ENCODE assay signal across 26 mouse cellular contexts in the genomic region with DNA sequence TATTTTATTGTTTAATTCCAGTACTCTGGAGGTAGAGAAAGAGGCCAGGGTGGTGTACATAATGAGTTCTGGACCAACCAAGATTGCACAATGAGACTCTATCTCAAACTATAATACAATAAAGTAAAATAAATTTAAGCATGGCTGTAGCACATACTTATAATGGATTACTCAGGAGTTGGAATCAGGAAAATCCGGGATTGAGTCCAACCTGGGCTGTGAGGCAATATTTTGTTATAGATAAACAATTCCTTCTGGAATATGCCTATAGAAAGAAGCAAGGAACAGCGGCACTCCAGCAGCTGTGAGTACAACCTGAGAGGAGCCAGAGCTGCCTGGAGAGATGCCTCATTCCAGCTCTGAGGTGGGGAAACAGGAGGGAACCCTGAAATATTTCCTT. TPM values are rescaled to one million over a fixed set of nuclear protein-coding genes. Genes with fewer than 3 reads are reported as not detected.
DNase-seq lines count a peak whose midpoint lies in the region; ATAC-seq and TF ChIP-seq lines count a peak whose summit lies in the region.
"Had no signal": no experiment of that assay in that cellular context is flagged by ENCODE, and none has a peak within 500 bp of the region (broad histone marks: within the 10 kb centered on the region; RNA-seq: fewer than 3 reads in every experiment).

No protein-coding gene starts in this region.

- TF ChIP-seq CTCF in lung, postnatal 0 days (IDR thresholded peaks at IDR 0.05), result no peak

- no peak overlapping the region for H3K4me2 ChIP-seq in intestine, embryonic 14.5 days (ENCODE audit: low read length)
- no peak overlapping the region for H3K4me2 ChIP-seq in intestine, embryonic 15.5 days (replicated peaks)
- no peak overlapping the region for H3K4me2 ChIP-seq in lung, postnatal 0 days (replicated peaks; ENCODE audit: low read depth, low read length)
- H3K4me2 ChIP-seq: embryonic facial prominence, embryonic 12.5 days; embryonic facial prominence, embryonic 15.5 days; heart, embryonic 12.5 days; heart, embryonic 15.5 days; hindbrain, embryonic 13.5 days had no signal

- H3K27ac ChIP-seq in intestine, embryonic 14.5 days (ENCODE audit: low read depth), result no peak overlapping the region
- no peak overlapping the region for H3K27ac ChIP-seq in intestine, embryonic 15.5 days
- H3K27ac ChIP-seq in lung, postnatal 0 days (ENCODE audit: low read length), result no peak overlapping the region
- H3K27ac ChIP-seq: embryonic facial prominence, embryonic 12.5 days; embryonic facial prominence, embryonic 15.5 days; gastrocnemius, adult 2 months; heart, embryonic 15.5 days; hindbrain, embryonic 10.5 days; hindbrain, embryonic 13.5 days had no signal

- no peak overlapping the region for H3K9ac ChIP-seq in intestine, embryonic 14.5 days (ENCODE audit: low read length)
- H3K9ac ChIP-seq in intestine, embryonic 15.5 days, result no peak overlapping the region
- no peak overlapping the region for H3K9ac ChIP-seq in lung, postnatal 0 days (replicated peaks; ENCODE audit: low read depth)
- H3K9ac ChIP-seq: embryonic facial prominence, embryonic 12.5 days; embryonic facial prominence, embryonic 15.5 days; forebrain, postnatal 0 days; heart, embryonic 12.5 days; heart, embryonic 15.5 days; hindbrain, embryonic 13.5 days had no signal

- no peak for ATAC-seq in intestine, embryonic 14.5 days (replicated peaks; ENCODE audit: low FRiP score, low TSS enrichment, low read depth)
- ATAC-seq in intestine, embryonic 15.5 days, result no peak
- ATAC-seq in lung, postnatal 0 days, result peak; percentile 21; the same call in 1 of the 2 replicates
- no peak for ATAC-seq in megakaryocyte progenitor cell, adult 5-6 weeks (replicated peaks; ENCODE audit: poor library complexity)
- ATAC-seq: forebrain, embryonic 14.5 days; forebrain, postnatal 0 days; hindbrain, embryonic 16.5 days; Patski had no signal

- DNase-seq in intestine, embryonic 14.5 days (ENCODE audit: low spot score), result peak; percentile 25
- peak; percentile 28 for DNase-seq in lung, postnatal 0 days (ENCODE audit: low spot score)
- DNase-seq in lung, adult 18-20 months, result no peak
- DNase-seq in NIH3T3 (ENCODE audit: low read depth), result peak; percentile 93
- DNase-seq: adrenal gland, postnatal 10 days; adrenal gland, postnatal 36 days; cerebellum, adult 11 months; cerebellum, adult 2 months; cerebellum, adult 9-11 months; cerebellum, postnatal 25 days; forebrain, postnatal 0 days; gastrocnemius, adult 2 months; gastrocnemius, postnatal 14 days; heart, postnatal 10 days; heart, postnatal 36 days had no signal

- no peaks in the 10 kb centered on the region for H3K36me3 ChIP-seq in intestine, embryonic 14.5 days (ENCODE audit: control insufficient read depth, insufficient read depth, low read length)
- H3K36me3 ChIP-seq in intestine, embryonic 15.5 days, result no peaks in the 10 kb centered on the region
- H3K36me3 ChIP-seq in lung, postnatal 0 days (ENCODE audit: insufficient read depth, low read length), result no peaks in the 10 kb centered on the region
- H3K36me3 ChIP-seq: embryonic facial prominence, embryonic 12.5 days; embryonic facial prominence, embryonic 15.5 days; heart, embryonic 12.5 days; heart, embryonic 15.5 days; hindbrain, embryonic 10.5 days; hindbrain, embryonic 13.5 days had no signal

- WGBS in intestine, embryonic 14.5 days, result 57% methylated on average over 2 of the region's 2 CpGs
- 56% methylated on average over 2 of the region's 2 CpGs for WGBS in intestine, embryonic 15.5 days
- 31% methylated on average over 2 of the region's 2 CpGs for WGBS in lung, postnatal 0 days

- no peaks in the 10 kb centered on the region for H3K9me3 ChIP-seq in intestine, embryonic 14.5 days (ENCODE audit: control insufficient read depth, low read length)
- no peaks in the 10 kb centered on the region for H3K9me3 ChIP-seq in intestine, embryonic 15.5 days
- H3K9me3 ChIP-seq in lung, postnatal 0 days (ENCODE audit: low read length), result no peaks in the 10 kb centered on the region
- H3K9me3 ChIP-seq: embryonic facial prominence, embryonic 12.5 days; embryonic facial prominence, embryonic 15.5 days; heart, embryonic 12.5 days; heart, embryonic 15.5 days; hindbrain, embryonic 10.5 days; hindbrain, embryonic 13.5 days had no signal

- H3K4me3 ChIP-seq in intestine, embryonic 14.5 days (ENCODE audit: low read depth, low read length), result no peak overlapping the region
- H3K4me3 ChIP-seq in intestine, embryonic 15.5 days (replicated peaks), result no peak overlapping the region
- H3K4me3 ChIP-seq in lung, postnatal 0 days (ENCODE audit: low read depth, low read length), result no peak overlapping the region
- H3K4me3 ChIP-seq: embryonic facial prominence, embryonic 12.5 days; embryonic facial prominence, embryonic 15.5 days; gastrocnemius, adult 2 months; heart, embryonic 12.5 days; heart, embryonic 15.5 days; hindbrain, embryonic 10.5 days; hindbrain, embryonic 13.5 days had no signal

- TF ChIP-seq EP300 in lung, postnatal 0 days (IDR thresholded peaks at IDR 0.05), result no peak

- no peaks in the 10 kb centered on the region for H3K27me3 ChIP-seq in intestine, embryonic 14.5 days (replicated peaks; ENCODE audit: control insufficient read depth, insufficient read depth, low read length)
- H3K27me3 ChIP-seq in intestine, embryonic 15.5 days (replicated peaks), result no peaks in the 10 kb centered on the region
- no peaks in the 10 kb centered on the region for H3K27me3 ChIP-seq in lung, postnatal 0 days (replicated peaks; ENCODE audit: insufficient read depth, low read length)
- H3K27me3 ChIP-seq: embryonic facial prominence, embryonic 12.5 days; embryonic facial prominence, embryonic 15.5 days; heart, embryonic 12.5 days; heart, embryonic 15.5 days; hindbrain, embryonic 13.5 days; Patski had no signal

- peaks cover 4% of the 10 kb centered on the region; the same call in 1 of the 2 replicates for H3K4me1 ChIP-seq in intestine, embryonic 14.5 days (replicated peaks; ENCODE audit: control insufficient read depth, insufficient read depth, low read length)
- H3K4me1 ChIP-seq in intestine, embryonic 15.5 days (replicated peaks), result peaks cover 7% of the 10 kb centered on the region
- H3K4me1 ChIP-seq in lung, postnatal 0 days (ENCODE audit: insufficient read depth, low read depth, low read length), result peaks cover 9% of the 10 kb centered on the region

RNA-seq across cellular contexts. Expression of gene Map4k5, which starts 12.0 kb away (rescaled TPM):
- 32.0 and 34.8 TPM in 2 replicates for polyA plus RNA-seq in intestine, embryonic 14.5 days (2014; fragmentation: Nextera tagmentation; extraction: Ambion mirVana)
- polyA plus RNA-seq in intestine, embryonic 15.5 days (2015; fragmentation: Nextera tagmentation; extraction: Ambion mirVana), result 22.0 and 25.4 TPM in 2 replicates
- polyA plus RNA-seq in lung, postnatal 0 days (2015; fragmentation: Nextera tagmentation; extraction: Ambion mirVana), result 20.6 and 22.9 TPM in 2 replicates
- total RNA-seq in megakaryocyte progenitor cell, adult 5-6 weeks (2015), result 14.9 and 17.7 TPM in 2 replicates
- 16.8 and 18.0 TPM in 2 replicates for total RNA-seq in megakaryocyte progenitor cell, adult 5-6 weeks (2017)

RNA-seq across cellular contexts. Expression of gene Atl1, which starts 12.6 kb away (rescaled TPM):
- 6.9 and 8.6 TPM in 2 replicates for polyA plus RNA-seq in intestine, embryonic 14.5 days (2014; fragmentation: Nextera tagmentation; extraction: Ambion mirVana)
- polyA plus RNA-seq in intestine, embryonic 15.5 days (2015; fragmentation: Nextera tagmentation; extraction: Ambion mirVana), result 5.6 and 5.9 TPM in 2 replicates
- polyA plus RNA-seq in lung, postnatal 0 days (2015; fragmentation: Nextera tagmentation; extraction: Ambion mirVana), result 2.9 and 4.8 TPM in 2 replicates
- 0.79 and 1.4 TPM in 2 replicates for total RNA-seq in megakaryocyte progenitor cell, adult 5-6 weeks (2015)
- total RNA-seq in megakaryocyte progenitor cell, adult 5-6 weeks (2017), result 1.4 and 2.6 TPM in 2 replicates

Comparison
In these comparisons a context has a peak if more than half of its experiments do, and no peak if none do; other contexts are left out.
1. DNase-seq: peak in intestine, embryonic 14.5 days (single experiment), lung, postnatal 0 days (single experiment) and NIH3T3 (single experiment); none in lung, adult 18-20 months (0 of 2).